Mouse (Mus musculus): Measurements from ENCODE around the gene Atp5g3.
A peak's percentile ranks its signal among the peaks of the same experiment; 100 is the strongest.

Gene Atp5g3

GRCm38 (mm10) chr2:73893473-73894270, 17.5 kb downstream of the Atp5g3 start:
- no peak for DNase-seq

- peak; percentile 99 for DNase-seq
These were observed 18.4 kb downstream of the Atp5g3 start, which contains the start of gene Atf2 for GRCm38 (mm10) chr2:73892464-73893296. Atf2 (minus strand) TSS chr2:73892639.

DNA sequence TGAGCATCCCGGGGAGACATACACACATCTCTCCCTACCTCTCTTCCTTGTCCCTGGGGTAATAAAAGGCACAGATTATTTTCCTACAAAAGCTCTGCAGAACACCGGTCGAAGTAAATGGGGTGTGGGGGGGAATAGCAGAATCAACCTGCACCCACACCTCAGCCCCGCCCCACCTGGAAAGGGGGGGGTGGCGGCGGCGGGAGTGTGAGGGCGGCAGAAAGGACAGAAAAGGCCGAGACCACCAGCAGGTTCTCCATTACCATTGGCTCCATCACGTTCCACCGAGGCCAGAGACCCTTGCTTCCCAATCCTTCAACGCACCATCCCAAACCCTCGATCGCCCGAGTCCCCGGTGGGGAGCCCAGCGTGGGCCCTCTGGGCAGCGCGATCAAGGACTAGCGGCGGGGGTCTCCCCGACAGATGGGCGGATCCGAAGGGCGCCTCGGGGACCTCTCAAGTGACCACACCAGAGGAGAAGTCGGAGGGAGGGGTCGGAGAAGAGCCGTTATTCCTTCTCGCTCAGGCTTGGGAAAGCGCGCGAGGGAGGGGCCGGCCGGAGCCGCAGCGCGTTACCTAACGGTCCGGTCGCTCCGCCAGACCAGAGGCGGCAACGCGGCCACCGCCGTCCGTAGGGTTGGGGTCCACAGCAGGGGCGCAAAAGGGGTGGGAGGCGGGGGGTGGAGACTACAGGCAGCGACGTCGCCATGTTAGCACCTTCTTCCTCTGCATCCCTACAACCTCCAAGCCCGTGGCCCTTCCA, 19.2 kb downstream of the Atp5g3 start:
- peak; percentile 43 for DNase-seq

- no peak for DNase-seq
These were observed 25.1 kb downstream of the Atp5g3 start for GRCm38 (mm10) chr2:73885997-73886396.

DNA sequence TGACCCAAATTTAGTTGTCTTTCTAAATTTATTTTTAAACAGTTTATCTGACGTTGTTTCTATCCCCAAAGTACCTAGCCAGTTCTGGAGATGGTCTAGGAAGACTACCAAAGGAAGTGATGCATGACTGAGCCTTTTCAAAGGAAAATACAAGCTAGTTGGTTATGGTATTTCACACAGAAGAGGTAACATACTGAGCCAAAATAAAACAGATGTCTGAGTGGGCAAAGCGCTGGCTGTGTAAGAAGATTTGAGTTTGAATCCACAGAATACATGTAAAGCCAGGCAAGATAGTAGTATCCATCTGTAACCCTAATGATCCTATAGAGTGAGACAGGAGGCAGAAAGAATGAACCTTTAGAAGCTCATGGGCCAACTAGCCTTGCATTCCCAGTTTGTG, 33.2 kb downstream of the Atp5g3 start:
- DNase-seq = no peak

DNA sequence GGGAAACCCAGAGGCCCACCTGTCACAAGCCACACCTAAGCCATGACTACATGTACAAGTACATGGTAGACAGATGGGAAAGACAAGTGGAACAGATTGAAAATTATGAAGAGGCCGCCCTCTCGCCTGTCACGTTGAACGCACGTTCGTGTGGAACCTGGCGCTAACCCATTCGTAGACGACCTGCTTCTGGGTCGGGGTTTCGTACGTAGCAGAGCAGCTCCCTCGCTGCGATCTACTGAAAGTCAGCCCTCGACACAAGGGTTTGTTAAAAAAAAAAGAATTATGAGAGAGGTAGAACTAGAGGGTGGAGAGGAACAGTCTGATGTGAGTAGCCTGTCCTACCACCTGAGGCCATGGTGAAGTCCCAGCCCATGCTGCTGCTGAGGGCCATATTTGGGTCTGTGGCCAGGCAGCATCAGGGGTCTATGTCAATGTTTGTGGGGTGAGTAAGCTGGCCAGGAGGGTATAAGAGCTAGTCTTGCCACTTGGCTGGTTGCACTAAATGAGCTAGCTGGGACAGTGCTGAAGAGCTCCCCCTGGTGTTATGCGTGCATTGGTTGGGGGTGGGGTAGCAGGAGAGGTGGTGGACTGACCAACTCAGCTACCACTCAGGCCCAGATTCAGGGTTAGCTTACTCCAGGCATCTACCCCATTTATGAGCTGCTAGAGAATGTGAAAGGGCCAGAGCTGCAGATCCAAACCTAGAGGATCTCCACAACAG, 43.2 kb downstream of the Atp5g3 start:
- DNase-seq = peak; percentile 46

DNA sequence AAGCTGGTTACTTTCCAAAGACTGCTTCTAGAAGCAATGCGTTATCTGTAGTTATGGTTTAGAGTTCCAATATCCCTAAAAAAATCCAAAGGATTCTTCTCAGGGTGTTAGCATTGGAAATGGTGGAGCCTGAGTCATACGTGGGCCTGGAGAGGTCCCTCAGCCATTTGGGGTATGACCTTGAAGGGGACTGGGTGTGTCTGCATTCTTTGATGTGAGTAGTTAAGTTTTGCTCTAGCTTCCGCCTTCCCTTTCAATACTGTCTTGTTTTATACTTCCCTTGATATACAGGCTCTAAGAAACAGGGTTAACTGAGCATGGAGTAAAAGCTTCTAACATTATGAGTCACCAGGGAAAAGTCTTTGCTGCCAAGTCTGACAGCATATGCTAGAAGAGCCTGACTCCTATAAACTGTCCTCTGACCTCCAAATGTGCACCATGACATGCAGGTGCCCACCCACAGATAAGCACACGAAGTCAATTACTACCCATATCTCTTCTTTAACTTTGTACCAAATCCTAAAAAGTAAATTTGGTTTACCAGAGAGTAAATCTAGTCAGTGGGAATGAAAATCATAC, 51.0 kb downstream of the Atp5g3 start:
- no peak for DNase-seq
